Mouse (Mus musculus) embryonic facial prominence, embryonic 15.5 days (tissue): ENCODE measurements at regions not wholly inside any gene's neighbourhood (a gene's known extent, or its start where the extent isn't known, plus 50 kb on each side); places are given as distances from the start of the nearest gene placed in this dataset.

Experiments
- ATAC-seq: fragments of 200-750 bp; cut with Nextera tagmentation; 2 replicates; pipeline ENCODE4 v1.8.0; 2017; ENCODE audit warnings: low read depth, moderate TSS enrichment; ENCODE audit not compliant: insufficient number of reproducible peaks, low FRiP score, low TSS enrichment
- H3K27ac ChIP-seq: fragments of 300-500 bp; sonication (generic); replicated peaks from 2 replicates; pipeline ENCODE4 v1.5.1; 2015; ENCODE audit warnings: mild to moderate bottlenecking, inconsistent platforms
- H3K27me3 ChIP-seq: fragments of 300-500 bp; sonication (generic); 2 replicates; pipeline ENCODE4 v1.6.1; 2015; ENCODE audit warnings: inconsistent platforms
- H3K36me3 ChIP-seq: fragments of 300-500 bp; sonication (generic); 2 replicates; pipeline ENCODE4 v1.6.1; 2015; ENCODE audit warnings: mild to moderate bottlenecking, inconsistent platforms
- H3K4me1 ChIP-seq: fragments of 300-500 bp; sonication (generic); 2 replicates; pipeline ENCODE4 v1.6.1; 2015; ENCODE audit warnings: inconsistent platforms
- H3K4me2 ChIP-seq: fragments of 300-500 bp; sonication (generic); replicated peaks from 2 replicates; pipeline ENCODE4 v1.6.1; 2015; ENCODE audit warnings: mild to moderate bottlenecking, inconsistent platforms
- H3K4me3 ChIP-seq: fragments of 300-500 bp; sonication (generic); replicated peaks from 2 replicates; pipeline ENCODE4 v1.5.1; 2015; ENCODE audit warnings: mild to moderate bottlenecking, inconsistent platforms
- H3K9ac ChIP-seq: fragments of 300-500 bp; sonication (generic); 2 replicates; pipeline ENCODE4 v1.6.1; 2015; ENCODE audit warnings: inconsistent platforms
- H3K9me3 ChIP-seq: fragments of 300-500 bp; sonication (generic); replicated peaks from 2 replicates; pipeline ENCODE4 v1.6.1; 2016; ENCODE audit warnings: inconsistent platforms
- WGBS: fragments of 180-500 bp; shearing (Covaris S2); methylation state at CpG from one replicate; pipeline ENCODE4 v1.1.7; 2015; 5-methylcytosine and 5-hydroxymethylcytosine counted together

- Histone ChIP-seq H3K27ac (no peak overlapping the region), H3K4me2 (no peak overlapping the region), H3K4me3 (no peak overlapping the region), H3K4me1 (no peaks in the 10 kb centered on the region), H3K27me3 (no peaks in the 10 kb centered on the region), H3K9ac (no peak overlapping the region), H3K9me3 (no peaks in the 10 kb centered on the region), H3K36me3 (no peaks in the 10 kb centered on the region)
- ATAC-seq, result no peak
- WGBS, result 47% methylated on average over 4 of the region's 4 CpGs
These were observed 288.6 kb upstream of the Pitx2 start for GRCm38 (mm10) chr3:128911122-128911521.

GRCm38 (mm10) chr3:128921428-128921827 lies 278.2 kb upstream of the Pitx2 start:
- ATAC-seq, result no peak

GRCm38 (mm10) chr3:128922150-128922549 lies 277.5 kb upstream of the Pitx2 start:
- Histone ChIP-seq H3K36me3 (no peaks in the 10 kb centered on the region), H3K27ac (no peak overlapping the region), H3K27me3 (no peaks in the 10 kb centered on the region), H3K4me1 (no peaks in the 10 kb centered on the region), H3K4me2 (no peak overlapping the region), H3K9ac (no peak overlapping the region), H3K4me3 (no peak overlapping the region), H3K9me3 (no peaks in the 10 kb centered on the region)
- no peak for ATAC-seq
- 69% methylated on average over 4 of the region's 4 CpGs for WGBS

More at GRCm38 (mm10) chr3:128921428-128921827, 278.2 kb upstream of the Pitx2 start:
- H3K4me3 ChIP-seq, result no peak overlapping the region
- H3K9me3 ChIP-seq, result no peaks in the 10 kb centered on the region
- H3K27me3 ChIP-seq, result no peaks in the 10 kb centered on the region
- no peak overlapping the region for H3K4me2 ChIP-seq
- no peaks in the 10 kb centered on the region for H3K4me1 ChIP-seq
- H3K27ac ChIP-seq, result no peak overlapping the region
- no peaks in the 10 kb centered on the region for H3K36me3 ChIP-seq
- H3K9ac ChIP-seq, result no peak overlapping the region

- ATAC-seq, result no peak
- H3K9me3 ChIP-seq, result no peaks in the 10 kb centered on the region
- no peak overlapping the region for H3K9ac ChIP-seq
- no peaks in the 10 kb centered on the region for H3K36me3 ChIP-seq
- H3K4me1 ChIP-seq, result no peaks in the 10 kb centered on the region
- no peak overlapping the region for H3K27ac ChIP-seq
- H3K4me3 ChIP-seq, result no peak overlapping the region
- no peaks in the 10 kb centered on the region for H3K27me3 ChIP-seq
- WGBS, result 37% methylated on average over 5 of the region's 5 CpGs
- H3K4me2 ChIP-seq, result no peak overlapping the region
These were observed 261.1 kb upstream of the Pitx2 start for GRCm38 (mm10) chr3:128938536-128938935.

- Histone ChIP-seq H3K27ac (no peak overlapping the region), H3K4me3 (no peak overlapping the region), H3K4me1 (no peaks in the 10 kb centered on the region), H3K36me3 (no peaks in the 10 kb centered on the region), H3K27me3 (no peaks in the 10 kb centered on the region), H3K4me2 (no peak overlapping the region), H3K9me3 (no peaks in the 10 kb centered on the region), H3K9ac (no peak overlapping the region)
- no peak for ATAC-seq
- 58% methylated on average over 2 of the region's 2 CpGs for WGBS
These were observed 258.5 kb upstream of the Pitx2 start for GRCm38 (mm10) chr3:128941156-128941555.

- 23% methylated on average over 6 of the region's 6 CpGs for WGBS
These were observed 255.0 kb upstream of the Pitx2 start for GRCm38 (mm10) chr3:128944631-128945030.

GRCm38 (mm10) chr3:128954886-128955285 lies 244.8 kb upstream of the Pitx2 start:
- H3K9me3 ChIP-seq, result no peaks in the 10 kb centered on the region
- no peaks in the 10 kb centered on the region for H3K27me3 ChIP-seq
- no peak overlapping the region for H3K4me2 ChIP-seq
- no peak for ATAC-seq
- H3K27ac ChIP-seq, result no peak overlapping the region
- no peaks in the 10 kb centered on the region for H3K36me3 ChIP-seq
- 93% methylated on average over 8 of the region's 8 CpGs for WGBS
- no peak overlapping the region for H3K4me3 ChIP-seq
- H3K9ac ChIP-seq, result no peak overlapping the region
- H3K4me1 ChIP-seq, result no peaks in the 10 kb centered on the region

More at GRCm38 (mm10) chr3:128944631-128945030, 255.0 kb upstream of the Pitx2 start:
- Histone ChIP-seq H3K27me3 (no peaks in the 10 kb centered on the region), H3K4me3 (no peak overlapping the region), H3K4me2 (no peak overlapping the region), H3K9me3 (no peaks in the 10 kb centered on the region), H3K9ac (no peak overlapping the region), H3K36me3 (no peaks in the 10 kb centered on the region), H3K4me1 (no peaks in the 10 kb centered on the region), H3K27ac (no peak overlapping the region)
- no peak for ATAC-seq

GRCm38 (mm10) chr3:128976752-128977151 lies 222.9 kb upstream of the Pitx2 start:
- Histone ChIP-seq H3K27me3 (no peaks in the 10 kb centered on the region), H3K4me2 (no peak overlapping the region), H3K9me3 (no peaks in the 10 kb centered on the region), H3K27ac (no peak overlapping the region), H3K4me1 (no peaks in the 10 kb centered on the region), H3K9ac (no peak overlapping the region), H3K36me3 (no peaks in the 10 kb centered on the region), H3K4me3 (no peak overlapping the region)
- ATAC-seq, result no peak
- 81% methylated on average over 5 of the region's 5 CpGs for WGBS

- H3K9me3 ChIP-seq, result no peaks in the 10 kb centered on the region
- H3K4me2 ChIP-seq, result no peak overlapping the region
- no peak overlapping the region for H3K9ac ChIP-seq
- H3K36me3 ChIP-seq, result no peaks in the 10 kb centered on the region
- no peaks in the 10 kb centered on the region for H3K4me1 ChIP-seq
- no peak overlapping the region for H3K27ac ChIP-seq
- no peaks in the 10 kb centered on the region for H3K27me3 ChIP-seq
- ATAC-seq, result peak; percentile 47; the same call in 1 of the 2 replicates
- H3K4me3 ChIP-seq, result no peak overlapping the region
- WGBS, result 72% methylated on average over 17 of the region's 17 CpGs
These were observed 209.3 kb upstream of the Pitx2 start for GRCm38 (mm10) chr3:128990183-128990912.

- Histone ChIP-seq H3K36me3 (no peaks in the 10 kb centered on the region), H3K4me3 (no peak overlapping the region), H3K4me1 (no peaks in the 10 kb centered on the region), H3K9ac (no peak overlapping the region), H3K27me3 (no peaks in the 10 kb centered on the region), H3K4me2 (no peak overlapping the region), H3K9me3 (no peaks in the 10 kb centered on the region), H3K27ac (no peak overlapping the region)
- ATAC-seq, result no peak
- 66% methylated on average over 7 of the region's 7 CpGs for WGBS
These were observed 196.8 kb upstream of the Pitx2 start for GRCm38 (mm10) chr3:129002866-129003265.

GRCm38 (mm10) chr3:129004085-129004484 lies 195.6 kb upstream of the Pitx2 start:
- ATAC-seq, result no peak
- no peaks in the 10 kb centered on the region for H3K9me3 ChIP-seq
- H3K36me3 ChIP-seq, result no peaks in the 10 kb centered on the region
- H3K4me1 ChIP-seq, result no peaks in the 10 kb centered on the region
- no peak overlapping the region for H3K4me3 ChIP-seq
- H3K4me2 ChIP-seq, result no peak overlapping the region
- WGBS, result 86% methylated on average over 8 of the region's 8 CpGs
- no peak overlapping the region for H3K9ac ChIP-seq
- no peak overlapping the region for H3K27ac ChIP-seq
- no peaks in the 10 kb centered on the region for H3K27me3 ChIP-seq

- Histone ChIP-seq H3K36me3 (no peaks in the 10 kb centered on the region), H3K4me2 (no peak overlapping the region), H3K4me1 (no peaks in the 10 kb centered on the region), H3K9ac (no peak overlapping the region), H3K4me3 (no peak overlapping the region), H3K27me3 (no peaks in the 10 kb centered on the region), H3K9me3 (no peaks in the 10 kb centered on the region), H3K27ac (no peak overlapping the region)
- 79% methylated on average over 2 of the region's 2 CpGs for WGBS
- no peak for ATAC-seq
These were observed 160.8 kb upstream of the Pitx2 start for GRCm38 (mm10) chr3:129038877-129039276.
